Mouse (Mus musculus) neural tube, embryonic 15.5 days (tissue): ENCODE data around the gene 6030452D12Rik. TPM values are rescaled to one million over a fixed set of nuclear protein-coding genes. Genes with fewer than 3 reads are reported as not detected.

ENCODE experiments used
- ATAC-seq: fragments of 200-750 bp; cut with Nextera tagmentation; 2 replicates; pipeline ENCODE4 v1.8.0; 2017; ENCODE audit warnings: mild to moderate bottlenecking, moderate TSS enrichment, moderate library complexity; ENCODE audit not compliant: low FRiP score
- H3K27ac ChIP-seq: fragments of 300-500 bp; sonication (generic); replicated peaks from 2 replicates; pipeline ENCODE4 v1.5.1; 2015; ENCODE audit warnings: mild to moderate bottlenecking, inconsistent platforms
- H3K27me3 ChIP-seq: fragments of 300-500 bp; sonication (generic); replicated peaks from 2 replicates; pipeline ENCODE4 v1.6.1; 2015; ENCODE audit warnings: inconsistent platforms
- H3K36me3 ChIP-seq: fragments of 300-500 bp; sonication (generic); 2 replicates; pipeline ENCODE4 v1.6.1; 2015; ENCODE audit warnings: inconsistent platforms
- H3K4me1 ChIP-seq: fragments of 300-500 bp; sonication (generic); 2 replicates; pipeline ENCODE4 v1.6.1; 2015; ENCODE audit warnings: inconsistent platforms
- H3K4me2 ChIP-seq: fragments of 300-500 bp; sonication (generic); 2 replicates; pipeline ENCODE4 v1.6.1; 2015; ENCODE audit warnings: inconsistent platforms, mild to moderate bottlenecking, moderate library complexity
- H3K4me3 ChIP-seq: fragments of 300-500 bp; sonication (generic); replicated peaks from 2 replicates; pipeline ENCODE4 v1.5.1; 2015; ENCODE audit warnings: mild to moderate bottlenecking, inconsistent platforms
- H3K9ac ChIP-seq: fragments of 300-500 bp; sonication (generic); replicated peaks from 2 replicates; pipeline ENCODE4 v1.6.1; 2015; ENCODE audit warnings: mild to moderate bottlenecking, inconsistent platforms
- H3K9me3 ChIP-seq: fragments of 300-500 bp; sonication (generic); replicated peaks from 2 replicates; pipeline ENCODE4 v1.6.1; 2016; ENCODE audit warnings: inconsistent platforms
- WGBS: fragments of 180-500 bp; shearing (Covaris S2); methylation state at CpG from one replicate; pipeline ENCODE4 v1.1.7; 2015; ENCODE audit warnings: mixed read lengths; 5-methylcytosine and 5-hydroxymethylcytosine counted together
- polyA plus RNA-seq: library from polyadenylated mRNA; unstranded; fragments of >200 nt; fragmentation: Nextera tagmentation; extraction: Ambion mirVana; gene quantifications from 2 replicates; pipeline ENCODE4 v1.2.1, GENCODE M21; 2015

Gene 6030452D12Rik
- polyA plus RNA-seq, 1 experiment from 2014 or later = not detected

- no peak for ATAC-seq
- peaks cover 12% of the 10 kb centered on the region; the same call in 1 of the 2 replicates for H3K4me1 ChIP-seq
- 80% methylated on average over 8 of the region's 8 CpGs for WGBS
- no peak overlapping the region for H3K27ac ChIP-seq
- H3K36me3 ChIP-seq = no peaks in the 10 kb centered on the region
- H3K4me2 ChIP-seq = no peak overlapping the region
- H3K27me3 ChIP-seq = no peaks in the 10 kb centered on the region
- no peak overlapping the region for H3K9ac ChIP-seq
- H3K9me3 ChIP-seq = no peaks in the 10 kb centered on the region
- no peak overlapping the region for H3K4me3 ChIP-seq
Observed at GRCm38 (mm10) chr8:106543043-106543442, 42.7 kb downstream of the 6030452D12Rik start.

GRCm38 (mm10) chr8:106545149-106545548 is 44.8 kb downstream of the 6030452D12Rik start:
- Histone ChIP-seq H3K4me2 (no peak overlapping the region), H3K27ac (no peak overlapping the region), H3K4me1 (no peaks in the 10 kb centered on the region), H3K9me3 (no peaks in the 10 kb centered on the region), H3K9ac (no peak overlapping the region), H3K4me3 (no peak overlapping the region), H3K36me3 (no peaks in the 10 kb centered on the region), H3K27me3 (no peaks in the 10 kb centered on the region)
- 92% methylated on average over 2 of the region's 2 CpGs for WGBS
- no peak for ATAC-seq

- no peak overlapping the region for H3K4me3 ChIP-seq
- H3K4me2 ChIP-seq = no peak overlapping the region
- H3K36me3 ChIP-seq = no peaks in the 10 kb centered on the region
- no peaks in the 10 kb centered on the region for H3K9me3 ChIP-seq
- H3K4me1 ChIP-seq = no peaks in the 10 kb centered on the region
- no peak overlapping the region for H3K27ac ChIP-seq
- 91% methylated on average over 7 of the region's 7 CpGs for WGBS
- H3K9ac ChIP-seq = no peak overlapping the region
- ATAC-seq = no peak
- H3K27me3 ChIP-seq = no peaks in the 10 kb centered on the region
Observed at GRCm38 (mm10) chr8:106546746-106547145, 46.4 kb downstream of the 6030452D12Rik start.

GRCm38 (mm10) chr8:106548366-106548936 is 48.1 kb downstream of the 6030452D12Rik start:
- Histone ChIP-seq H3K4me1 (no peaks in the 10 kb centered on the region), H3K27ac (no peak overlapping the region), H3K36me3 (no peaks in the 10 kb centered on the region), H3K27me3 (no peaks in the 10 kb centered on the region), H3K4me3 (no peak overlapping the region), H3K9ac (no peak overlapping the region), H3K9me3 (no peaks in the 10 kb centered on the region), H3K4me2 (no peak overlapping the region)
- no peak for ATAC-seq
- 68% methylated on average over 10 of the region's 10 CpGs for WGBS

- Histone ChIP-seq H3K27ac (no peak overlapping the region), H3K4me2 (no peak overlapping the region), H3K4me1 (no peaks in the 10 kb centered on the region), H3K36me3 (no peaks in the 10 kb centered on the region), H3K9ac (no peak overlapping the region), H3K4me3 (no peak overlapping the region), H3K9me3 (no peaks in the 10 kb centered on the region), H3K27me3 (no peaks in the 10 kb centered on the region)
- 95% methylated on average over 1 of the region's 1 CpGs for WGBS
- ATAC-seq = no peak
Observed at GRCm38 (mm10) chr8:106550906-106551305, 50.6 kb downstream of the 6030452D12Rik start.

GRCm38 (mm10) chr8:106554011-106554410 is 53.7 kb downstream of the 6030452D12Rik start:
- 98% methylated on average over 5 of the region's 5 CpGs for WGBS
- Histone ChIP-seq H3K36me3 (0 out of 2 replicates have a peak, but pooled peaks cover 4% of the 10 kb centered on the region), H3K9ac (no peak overlapping the region), H3K4me2 (no peak overlapping the region), H3K9me3 (peaks cover 4% of the 10 kb centered on the region), H3K27me3 (no peaks in the 10 kb centered on the region), H3K27ac (no peak overlapping the region), H3K4me1 (no peaks in the 10 kb centered on the region), H3K4me3 (no peak overlapping the region)
- no peak for ATAC-seq

GRCm38 (mm10) chr8:106556068-106556645 is 55.8 kb downstream of the 6030452D12Rik start:
- H3K9ac ChIP-seq = no peak overlapping the region
- peaks cover 2% of the 10 kb centered on the region; the same call in 1 of the 2 replicates for H3K4me1 ChIP-seq
- H3K9me3 ChIP-seq = peaks cover 4% of the 10 kb centered on the region
- no peak overlapping the region for H3K4me2 ChIP-seq
- H3K4me3 ChIP-seq = no peak overlapping the region
- ATAC-seq = no peak
- H3K27ac ChIP-seq = no peak overlapping the region
- 62% methylated on average over 6 of the region's 7 CpGs for WGBS
- 0 out of 2 replicates have a peak, but pooled peaks cover 4% of the 10 kb centered on the region for H3K36me3 ChIP-seq
- H3K27me3 ChIP-seq = no peaks in the 10 kb centered on the region

Other genes starting within 250 kb of the 6030452D12Rik start
- 45.1 and 50.1 TPM in 2 replicates for gene Smpd3, start 162.5 kb upstream of the 6030452D12Rik start, polyA plus RNA-seq
- gene Zfp90, start 85.2 kb upstream of the 6030452D12Rik start, polyA plus RNA-seq = 34.2 and 39.3 TPM in 2 replicates
- gene Cdh3, start 10.4 kb downstream of the 6030452D12Rik start, polyA plus RNA-seq = 8.5 and 13.7 TPM in 2 replicates
- gene Gm10073, start 72.9 kb downstream of the 6030452D12Rik start, polyA plus RNA-seq = 9.4 and 11.1 TPM in 2 replicates
- 1.9 and 21.6 TPM in 2 replicates for gene Cdh1, start 102.8 kb downstream of the 6030452D12Rik start, polyA plus RNA-seq
- 6.2 and 6.8 TPM in 2 replicates for gene Tango6, start 182.5 kb downstream of the 6030452D12Rik start, polyA plus RNA-seq